Mouse (Mus musculus) R1 (cell line): ENCODE measurements at regions not wholly inside any gene's neighbourhood (a gene's known extent, or its start where the extent isn't known, plus 50 kb on each side); places are given as distances from the start of the nearest gene placed in this dataset.

ENCODE experiments used
- DNase-seq: peaks from one replicate; pipeline ENCODE4 v3.0.0-alpha.2; 2018; ENCODE audit warnings: low read depth, low spot score

DNA sequence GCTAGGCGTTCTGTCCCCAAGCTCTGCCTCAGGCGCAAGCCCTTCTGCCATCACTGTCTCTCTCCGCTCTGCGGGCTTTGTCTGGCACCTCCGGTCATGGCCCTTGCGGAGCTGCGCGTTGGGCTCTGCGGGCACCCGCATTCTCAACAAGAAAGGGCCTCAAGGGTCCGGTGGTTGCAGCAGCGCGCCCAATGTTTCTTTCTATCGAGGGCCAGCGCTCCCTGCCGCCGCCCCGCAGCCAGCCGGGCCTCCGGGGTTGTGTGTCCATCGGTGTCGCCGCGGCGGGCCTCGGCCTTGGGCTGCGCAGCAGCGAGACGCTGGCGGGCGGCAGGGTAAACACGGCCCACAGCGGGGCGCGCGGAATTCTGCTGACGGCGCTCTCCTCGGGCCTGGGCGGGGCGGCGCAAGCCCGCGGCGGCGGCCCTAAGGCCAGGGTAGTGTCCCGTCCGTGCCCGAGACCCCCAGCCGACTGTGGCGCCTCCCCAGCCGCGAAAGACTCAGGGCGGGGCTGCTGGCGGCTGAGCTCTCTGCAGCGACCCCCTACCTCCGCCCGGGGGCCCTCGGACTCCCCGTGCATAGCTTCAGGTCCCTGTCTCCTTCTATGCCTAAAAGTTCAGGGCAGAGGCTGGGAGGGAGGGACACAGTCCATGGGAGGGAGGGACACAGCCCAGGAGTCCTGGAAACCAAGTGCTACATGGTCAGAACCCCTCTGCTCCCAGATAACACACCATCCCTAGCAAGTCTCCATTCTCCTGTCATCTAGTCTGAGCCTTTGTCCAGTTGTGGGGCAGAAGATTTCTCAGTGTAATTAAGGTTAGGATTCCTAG lies 80.9 kb downstream of the Efnb1 start:
- no peak for DNase-seq

DNA sequence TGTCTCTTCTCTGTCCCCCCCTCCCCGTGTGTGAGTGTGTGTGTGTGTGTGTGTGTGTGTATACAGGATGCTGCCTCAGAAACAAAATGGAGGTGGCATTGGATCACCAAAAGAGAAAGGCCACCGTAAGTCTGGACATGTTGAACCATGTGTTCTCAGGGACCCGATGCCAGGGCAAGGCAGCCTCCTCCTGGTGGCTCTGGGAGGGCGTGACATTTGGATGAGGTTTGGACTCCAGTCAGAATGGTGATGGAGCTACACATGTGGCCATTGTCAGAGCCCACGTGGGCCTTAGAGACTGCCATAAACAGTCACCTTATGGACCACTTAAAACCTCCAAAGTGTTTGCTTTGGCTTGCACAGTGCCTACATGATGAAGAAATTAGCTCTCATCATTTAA lies 80.0 kb downstream of the Efnb1 start:
- DNase-seq: no peak

DNA sequence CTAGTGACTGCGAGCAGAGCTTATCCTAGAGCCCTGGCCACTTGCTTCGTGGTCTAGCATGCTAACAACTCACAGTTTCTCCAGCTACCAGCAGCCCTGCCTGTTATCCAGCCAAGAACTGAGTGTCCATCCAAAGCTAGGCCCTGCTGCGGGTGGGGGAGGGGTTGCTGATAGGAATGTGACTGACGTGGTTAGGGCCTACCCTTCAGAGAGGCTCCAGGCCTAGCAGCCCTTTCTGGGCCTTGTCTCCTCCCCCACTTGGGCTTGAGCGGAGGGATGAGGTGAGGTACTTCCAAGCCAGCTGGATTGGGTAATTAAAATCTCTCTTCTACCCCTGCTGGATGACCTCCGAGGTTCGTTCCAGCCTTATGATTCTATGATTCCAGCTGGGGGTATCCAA lies 79.2 kb downstream of the Efnb1 start:
- no peak for DNase-seq

DNA sequence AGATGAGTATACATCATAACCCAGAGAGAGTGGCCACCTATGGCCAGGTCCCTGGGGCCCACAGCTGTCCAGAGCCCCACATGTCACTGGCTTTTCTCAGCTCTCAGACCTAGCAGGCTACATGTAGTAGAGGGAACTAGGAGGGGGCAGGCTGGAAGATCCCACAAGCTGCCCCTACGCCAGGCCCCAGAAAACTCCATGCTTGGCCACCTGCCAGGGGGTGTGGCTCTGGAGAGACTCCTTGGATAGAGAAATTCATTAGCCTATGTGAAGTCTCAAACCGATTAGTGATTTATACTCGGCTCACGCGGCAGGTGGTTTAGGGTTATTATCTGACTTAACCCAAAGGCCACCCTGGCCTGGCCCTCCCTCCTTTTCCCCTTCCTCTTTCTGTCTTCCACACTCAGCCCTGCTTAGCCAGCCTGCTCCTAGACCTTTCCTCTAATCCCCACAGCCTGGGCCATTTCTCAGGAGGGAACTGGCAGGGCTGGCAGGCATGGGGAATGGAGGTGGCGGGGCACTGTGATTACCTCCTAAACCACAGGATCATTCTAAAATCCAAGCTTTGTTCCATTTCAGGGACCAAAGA lies 77.7 kb downstream of the Efnb1 start:
- DNase-seq: no peak

DNA sequence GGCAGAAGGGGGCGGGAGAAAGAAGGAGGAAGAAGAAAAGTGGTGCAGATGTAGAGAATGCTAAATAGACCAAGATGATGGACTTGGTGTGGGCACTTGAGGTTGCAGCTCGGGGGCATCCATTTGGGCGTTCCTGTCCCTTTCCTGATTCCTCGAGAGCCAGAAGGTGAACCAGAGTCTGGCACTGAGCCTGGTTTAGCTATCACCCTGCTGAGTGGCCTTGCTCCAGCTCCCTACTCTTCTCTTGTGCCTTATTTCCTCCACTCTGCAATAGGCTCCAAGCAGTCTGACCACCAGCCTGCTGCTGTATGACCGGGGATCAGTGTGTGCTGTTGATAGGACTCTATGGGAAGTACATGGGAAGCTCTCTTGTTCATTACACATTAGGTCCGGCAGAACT lies 68.1 kb downstream of the Efnb1 start:
- DNase-seq: no peak

DNA sequence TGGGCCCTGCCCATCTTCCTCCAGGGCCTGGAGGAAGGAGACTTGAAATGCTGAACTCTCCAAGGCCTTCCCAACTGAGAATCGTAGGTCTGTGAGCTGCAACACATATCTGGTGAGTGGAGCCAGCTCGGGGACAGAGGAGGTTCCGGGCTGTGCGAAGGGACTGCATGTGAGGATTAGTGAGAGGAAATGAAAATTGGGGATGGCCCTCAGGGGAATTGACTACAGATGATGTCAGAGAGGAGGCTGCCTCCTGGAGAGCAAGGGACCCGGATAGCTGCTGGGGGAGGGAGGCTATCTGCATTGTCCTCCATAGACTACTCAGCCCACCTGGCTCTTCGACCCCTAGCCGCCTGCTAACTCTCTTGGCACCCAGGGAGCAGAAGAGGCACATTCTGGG lies 65.2 kb downstream of the Efnb1 start:
- DNase-seq: no peak

DNA sequence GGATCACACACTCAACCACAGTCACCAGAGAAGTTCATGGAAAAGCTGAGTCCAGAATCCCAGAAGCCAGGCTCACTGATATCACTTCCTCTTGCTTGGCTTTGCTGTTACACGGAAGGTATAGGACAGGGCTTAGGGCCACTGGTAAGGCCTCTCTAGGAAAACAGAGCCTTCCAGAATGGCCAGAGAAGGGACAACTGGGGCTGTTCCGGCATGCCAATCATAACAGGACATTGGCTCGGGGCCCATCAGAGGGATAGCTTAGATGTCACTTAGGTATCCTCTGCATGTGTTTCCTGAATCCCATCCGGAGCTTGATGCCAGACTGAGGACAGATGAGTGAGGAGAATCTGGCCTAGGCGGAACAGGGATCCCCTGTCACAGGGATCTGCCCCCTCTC lies 63.7 kb downstream of the Efnb1 start:
- no peak for DNase-seq

DNA sequence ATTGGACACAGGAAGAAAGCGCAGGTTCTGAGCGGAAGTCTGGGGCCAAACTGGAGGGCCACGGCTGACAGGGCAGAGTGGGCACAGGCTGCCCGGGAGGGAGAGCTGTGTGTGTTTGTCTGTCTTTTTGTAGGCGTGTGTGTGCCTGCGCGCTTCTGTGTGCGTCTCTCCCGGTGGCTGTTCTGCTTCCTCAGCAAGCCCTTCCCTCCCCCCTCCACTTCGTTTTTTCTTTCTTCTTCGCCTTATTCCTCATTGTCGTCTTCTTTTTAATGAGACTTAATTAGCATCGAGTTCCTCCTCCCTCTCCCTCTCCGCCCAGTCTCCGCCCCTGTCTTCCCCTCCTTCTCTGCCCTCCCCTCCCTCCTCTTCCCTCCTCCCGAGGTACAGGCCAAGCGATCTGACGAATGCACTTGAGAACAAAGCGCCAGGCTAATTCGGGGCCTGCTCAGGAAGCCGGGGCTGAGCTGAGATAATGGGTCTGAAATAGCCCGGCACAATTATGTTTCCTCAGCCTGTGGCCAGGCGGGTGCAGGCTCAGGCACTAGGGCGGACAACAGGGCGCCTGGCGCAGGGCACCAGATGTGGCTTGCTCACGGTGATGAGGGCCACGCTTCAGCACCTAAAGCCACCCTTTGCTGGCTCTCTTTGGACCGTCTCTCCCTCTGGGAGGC lies 63.2 kb downstream of the Efnb1 start:
- peak; percentile 49 for DNase-seq
